ENCODE assay signal across 11 mouse cellular contexts in genomic region chr7:107691493-107691892, GRCm38 (mm10).
A peak's percentile ranks its signal among the peaks of the same experiment; 100 is the strongest.
DNase-seq lines count a peak whose midpoint lies in the region; ATAC-seq lines count a peak whose summit lies in the region.
"Had no signal": no experiment of that assay in that cellular context is flagged by ENCODE, and none has a peak within 500 bp of the region (broad histone marks: within the 10 kb centered on the region; RNA-seq: fewer than 3 reads in every experiment).

No protein-coding gene starts in this region.

- ATAC-seq in forebrain, embryonic 16.5 days = no peak
- peak; percentile 64 for ATAC-seq in kidney, embryonic 15.5 days (replicated peaks; ENCODE audit: low FRiP score)
- ATAC-seq in limb, embryonic 13.5 days (ENCODE audit: low FRiP score, low read depth) = no peak
- ATAC-seq: midbrain, embryonic 13.5 days had no signal

- H3K9ac ChIP-seq in forebrain, embryonic 16.5 days (replicated peaks; ENCODE audit: low read depth, low read length) = no peak overlapping the region
- no peak overlapping the region for H3K9ac ChIP-seq in kidney, embryonic 15.5 days
- H3K9ac ChIP-seq in limb, embryonic 13.5 days = no peak overlapping the region
- H3K9ac ChIP-seq: liver, embryonic 13.5 days; midbrain, embryonic 13.5 days had no signal

- H3K4me1 ChIP-seq in forebrain, embryonic 10.5 days = peaks cover 47% of the 10 kb centered on the region
- no peaks in the 10 kb centered on the region for H3K4me1 ChIP-seq in forebrain, embryonic 16.5 days (replicated peaks; ENCODE audit: control insufficient read depth, insufficient read depth, low read length)
- H3K4me1 ChIP-seq in kidney, embryonic 15.5 days = peaks cover 37% of the 10 kb centered on the region
- H3K4me1 ChIP-seq in limb, embryonic 13.5 days = peaks cover 37% of the 10 kb centered on the region
- H3K4me1 ChIP-seq: liver, embryonic 13.5 days had no signal

- 55% methylated on average over 6 of the region's 6 CpGs for WGBS in forebrain, embryonic 10.5 days
- WGBS in forebrain, embryonic 16.5 days = 50% methylated on average over 6 of the region's 6 CpGs
- 22% methylated on average over 6 of the region's 6 CpGs for WGBS in kidney, embryonic 15.5 days
- 28% methylated on average over 6 of the region's 6 CpGs for WGBS in limb, embryonic 13.5 days

- peak overlapping the region; percentile 80 for H3K27ac ChIP-seq in forebrain, embryonic 10.5 days
- no peak overlapping the region for H3K27ac ChIP-seq in forebrain, embryonic 16.5 days (ENCODE audit: low read length)
- peak overlapping the region; percentile 66 for H3K27ac ChIP-seq in kidney, embryonic 15.5 days
- peak overlapping the region; percentile 52; the same call in 1 of the 2 replicates for H3K27ac ChIP-seq in limb, embryonic 13.5 days
- H3K27ac ChIP-seq: liver, embryonic 13.5 days; midbrain, embryonic 13.5 days had no signal

- no peak overlapping the region for H3K4me3 ChIP-seq in forebrain, embryonic 10.5 days
- no peak overlapping the region for H3K4me3 ChIP-seq in forebrain, embryonic 16.5 days (replicated peaks; ENCODE audit: low read length)
- no peak overlapping the region for H3K4me3 ChIP-seq in kidney, embryonic 15.5 days (replicated peaks)
- no peak overlapping the region for H3K4me3 ChIP-seq in limb, embryonic 13.5 days
- H3K4me3 ChIP-seq: liver, embryonic 13.5 days; midbrain, embryonic 13.5 days had no signal

- H3K36me3 ChIP-seq in forebrain, embryonic 10.5 days (replicated peaks) = no peaks in the 10 kb centered on the region
- no peaks in the 10 kb centered on the region for H3K36me3 ChIP-seq in forebrain, embryonic 16.5 days (ENCODE audit: control insufficient read depth, insufficient read depth)
- no peaks in the 10 kb centered on the region for H3K36me3 ChIP-seq in kidney, embryonic 15.5 days
- peaks cover 4% of the 10 kb centered on the region for H3K36me3 ChIP-seq in limb, embryonic 13.5 days
- H3K36me3 ChIP-seq: liver, embryonic 13.5 days; midbrain, embryonic 13.5 days had no signal

- H3K4me2 ChIP-seq in forebrain, embryonic 16.5 days (ENCODE audit: low read length) = no peak overlapping the region
- 0 out of 2 replicates have a peak overlapping the region, but pooled peaks have one; percentile 3 for H3K4me2 ChIP-seq in kidney, embryonic 15.5 days
- no peak overlapping the region for H3K4me2 ChIP-seq in limb, embryonic 13.5 days (replicated peaks)
- H3K4me2 ChIP-seq: liver, embryonic 13.5 days; midbrain, embryonic 13.5 days had no signal

- H3K9me3 ChIP-seq in forebrain, embryonic 10.5 days = no peaks in the 10 kb centered on the region
- H3K9me3 ChIP-seq in forebrain, embryonic 16.5 days (ENCODE audit: control insufficient read depth, low read length) = no peaks in the 10 kb centered on the region
- H3K9me3 ChIP-seq in kidney, embryonic 15.5 days (replicated peaks) = no peaks in the 10 kb centered on the region
- no peaks in the 10 kb centered on the region for H3K9me3 ChIP-seq in limb, embryonic 13.5 days
- H3K9me3 ChIP-seq: liver, embryonic 13.5 days; midbrain, embryonic 13.5 days had no signal

- DNase-seq in forebrain, embryonic 10.5 days (ENCODE audit: extremely low spot score, low spot score) = no peak
- DNase-seq in kidney, postnatal 36 days = no peak
- peak; percentile 42 for DNase-seq in embryo, embryonic 11 days
- no peak for DNase-seq in spleen, postnatal 14 days (ENCODE audit: low spot score in 2 of 2)
- DNase-seq in testis, postnatal 14 days (ENCODE audit: low spot score) = no peak
- DNase-seq: cerebellum, adult 18-20 months; liver, embryonic 13.5 days had no signal

- H3K27me3 ChIP-seq in forebrain, embryonic 10.5 days (ENCODE audit: poor library complexity, severe bottlenecking) = peaks cover 12% of the 10 kb centered on the region; the same call in 1 of the 2 replicates
- no peaks in the 10 kb centered on the region for H3K27me3 ChIP-seq in forebrain, embryonic 16.5 days (replicated peaks; ENCODE audit: control insufficient read depth, insufficient read depth, low read length)
- no peaks in the 10 kb centered on the region for H3K27me3 ChIP-seq in kidney, embryonic 15.5 days
- no peaks in the 10 kb centered on the region for H3K27me3 ChIP-seq in limb, embryonic 13.5 days
- H3K27me3 ChIP-seq: liver, embryonic 13.5 days had no signal
